Mouse (Mus musculus) layer of hippocampus, adult 11-12 months (tissue): ENCODE results near the gene Slc34a3.

ENCODE experiments used
- DNase-seq: peaks from one replicate; pipeline ENCODE4 v3.0.0; 2022; ENCODE audit warnings: low spot score

Gene Slc34a3

GRCm38 (mm10) chr2:25224766-25225752 lies 9.1 kb downstream of the Slc34a3 start:
- peak; percentile 99 for DNase-seq

DNA sequence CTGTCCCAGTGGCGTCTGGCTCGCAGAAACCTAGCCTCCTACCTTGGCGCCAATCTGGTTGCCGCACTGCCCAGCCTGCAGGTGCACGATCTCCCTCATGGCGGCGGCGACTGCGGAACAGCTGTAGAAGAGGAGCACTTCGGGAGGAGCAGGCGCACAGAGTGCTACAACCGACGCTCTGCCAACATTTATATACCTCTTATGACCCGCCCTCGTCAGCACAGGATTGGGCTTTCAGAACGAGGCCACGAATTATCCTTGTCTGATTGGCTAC lies 9.7 kb downstream of the Slc34a3 start, which contains the start of gene Tubb4b:
Gene Tubb4b, minus strand, starts transcription at position 211 of the 274 bp plus-strand sequence.
- no peak for DNase-seq

GRCm38 (mm10) chr2:25223681-25224491 lies 10.3 kb downstream of the Slc34a3 start:
- DNase-seq = peak; percentile 76

DNA sequence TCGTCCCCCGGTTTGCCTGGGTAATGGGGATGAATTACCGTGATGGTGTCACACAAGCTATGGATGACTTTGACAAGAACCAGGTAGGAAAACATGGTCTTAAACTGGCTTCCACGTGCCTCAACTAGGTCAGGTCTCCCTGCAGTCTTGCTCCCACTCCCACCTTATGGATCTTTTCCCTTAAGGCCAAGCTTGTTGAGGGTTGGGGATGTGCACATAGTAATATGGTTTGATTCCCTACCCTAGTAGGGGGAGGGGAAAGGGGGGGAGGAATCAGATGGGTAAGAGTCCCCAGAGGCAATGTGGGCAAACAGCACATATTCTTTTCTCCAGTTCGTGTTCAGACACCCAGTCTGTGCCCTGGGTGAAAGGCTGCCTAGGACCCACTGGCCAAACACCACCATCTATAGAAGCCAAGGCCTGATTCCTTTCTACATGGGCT lies 12.8 kb downstream of the Slc34a3 start:
- no peak for DNase-seq

- no peak for DNase-seq
Measured at GRCm38 (mm10) chr2:25218445-25218844, 15.7 kb downstream of the Slc34a3 start, which contains the start of gene Fam166a. Gene Fam166a, plus strand, starts transcription at chr2:25218745.

DNA sequence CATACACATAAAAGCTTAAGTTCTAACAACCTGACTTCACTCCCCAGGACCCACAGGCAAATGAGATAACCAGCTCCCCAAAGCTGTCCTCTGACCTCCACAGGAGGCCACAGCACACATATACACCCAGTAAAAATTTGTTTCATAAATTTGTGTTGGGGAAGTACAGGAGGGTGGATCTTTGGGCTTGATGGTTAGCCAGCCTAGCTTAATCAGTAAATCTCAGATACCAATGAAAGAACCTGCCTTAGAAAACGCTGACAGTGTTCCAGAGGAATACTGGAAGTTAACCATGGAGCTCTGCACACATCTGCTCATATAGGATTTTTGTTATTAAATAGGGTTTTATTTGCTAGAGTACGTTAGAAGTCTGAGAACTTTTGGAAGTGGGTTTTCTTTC lies 16.5 kb downstream of the Slc34a3 start:
- no peak for DNase-seq

- no peak for DNase-seq
Measured at GRCm38 (mm10) chr2:25214444-25214843, 19.7 kb downstream of the Slc34a3 start, which contains the start of gene Stpg3. Gene Stpg3, minus strand, starts transcription at chr2:25214637.

- DNase-seq = no peak
Measured at GRCm38 (mm10) chr2:25213266-25213865, 20.8 kb downstream of the Slc34a3 start.

DNA sequence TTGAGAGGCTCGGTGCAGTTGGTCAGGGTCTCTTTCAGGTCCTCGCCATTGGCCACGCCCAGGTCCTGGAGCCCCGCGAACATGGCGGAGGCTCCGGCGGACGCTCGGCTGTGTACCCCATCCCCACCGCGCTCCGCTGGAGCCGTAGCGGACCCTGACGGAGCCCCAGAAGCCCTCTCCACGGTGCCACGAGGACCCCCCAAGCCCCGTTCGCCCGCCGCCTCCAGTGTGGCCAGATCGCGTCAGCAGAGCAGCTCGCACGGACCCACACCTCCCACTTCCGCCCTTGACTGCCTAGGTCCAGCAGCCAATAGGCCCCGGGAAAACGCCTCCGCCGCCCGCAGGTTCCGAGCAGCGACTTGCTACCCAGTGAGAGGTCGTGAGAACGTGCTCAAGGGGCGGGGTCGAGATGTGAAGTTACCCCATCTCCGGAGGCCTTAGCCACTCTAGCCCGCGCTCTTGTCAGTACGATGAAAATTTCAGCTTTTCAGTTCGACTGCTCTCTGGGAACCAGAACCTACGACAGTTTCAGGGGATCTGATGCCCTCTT lies 23.0 kb downstream of the Slc34a3 start, which contains the start of gene Nelfb:
Gene Nelfb, minus strand, starts transcription at position 369 of the 550 bp plus-strand sequence.
- DNase-seq = peak; percentile 86

DNA sequence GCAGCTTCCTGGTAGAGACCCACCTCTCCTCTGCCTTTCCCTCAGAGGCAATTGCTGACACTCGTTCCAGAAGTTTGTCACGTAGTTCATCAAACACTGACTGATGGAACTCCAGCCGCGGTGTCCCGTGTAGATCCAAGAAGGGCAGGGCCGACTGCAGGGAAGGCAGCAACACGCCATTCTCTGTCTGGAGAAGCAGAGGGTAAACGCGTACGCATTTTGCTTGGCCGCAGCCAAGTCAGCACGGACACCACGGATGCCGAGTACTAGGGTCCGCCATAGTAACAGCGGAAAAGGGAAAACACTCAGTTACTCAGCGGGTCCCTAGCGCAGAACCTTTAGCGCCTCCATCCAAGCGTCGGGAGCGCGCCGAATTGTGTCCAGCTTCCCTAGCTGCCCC lies 23.5 kb downstream of the Slc34a3 start:
- no peak for DNase-seq

- DNase-seq = no peak
Measured at GRCm38 (mm10) chr2:25207593-25207992, 26.6 kb downstream of the Slc34a3 start.

DNA sequence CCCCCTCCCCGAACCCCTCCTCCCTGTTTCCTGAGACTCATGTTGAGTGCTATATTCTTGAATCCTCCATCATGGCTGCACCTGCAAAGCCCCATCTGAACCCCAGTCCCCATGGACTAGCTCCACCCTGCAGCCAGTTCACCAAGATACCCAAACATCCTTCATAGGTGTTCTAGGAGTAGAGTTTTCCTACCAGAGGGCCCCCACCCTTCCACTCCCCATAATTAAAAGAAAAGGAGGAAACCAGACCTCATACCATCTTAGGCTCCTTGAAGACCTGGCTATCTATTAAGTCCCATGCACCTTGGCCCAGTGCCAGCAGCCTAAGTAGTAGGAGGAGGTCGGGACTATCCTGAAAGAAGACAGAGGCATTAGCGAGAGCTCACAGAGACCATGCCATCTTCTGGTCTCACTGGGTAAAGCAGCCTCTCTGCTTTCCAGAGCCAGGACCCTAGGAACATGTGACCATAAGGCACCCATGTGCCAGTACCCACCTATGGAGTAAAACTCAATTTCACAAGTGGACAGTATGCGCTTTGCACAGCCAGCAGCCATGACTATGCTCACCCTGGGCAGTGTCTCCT lies 30.4 kb downstream of the Slc34a3 start:
- DNase-seq = no peak

DNA sequence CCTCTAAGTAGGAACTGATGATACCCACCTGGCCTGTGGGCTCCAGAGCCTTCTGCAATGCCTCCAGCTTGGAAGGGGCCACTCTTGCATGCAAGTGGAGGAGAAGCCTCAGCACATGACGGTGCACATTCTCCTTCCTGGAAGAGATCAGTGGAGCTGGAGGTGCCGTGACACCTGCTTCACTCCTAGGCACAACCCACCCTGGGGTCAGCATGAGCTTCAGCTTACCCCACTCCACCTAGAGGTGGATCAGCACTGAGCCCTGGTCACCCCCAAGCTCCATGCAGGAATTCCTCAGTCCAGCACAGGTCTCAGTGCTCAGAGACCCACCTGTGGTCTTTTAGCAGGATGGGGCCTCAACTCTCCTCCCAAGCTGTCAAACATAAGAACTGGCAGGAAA lies 33.5 kb downstream of the Slc34a3 start:
- no peak for DNase-seq

DNA sequence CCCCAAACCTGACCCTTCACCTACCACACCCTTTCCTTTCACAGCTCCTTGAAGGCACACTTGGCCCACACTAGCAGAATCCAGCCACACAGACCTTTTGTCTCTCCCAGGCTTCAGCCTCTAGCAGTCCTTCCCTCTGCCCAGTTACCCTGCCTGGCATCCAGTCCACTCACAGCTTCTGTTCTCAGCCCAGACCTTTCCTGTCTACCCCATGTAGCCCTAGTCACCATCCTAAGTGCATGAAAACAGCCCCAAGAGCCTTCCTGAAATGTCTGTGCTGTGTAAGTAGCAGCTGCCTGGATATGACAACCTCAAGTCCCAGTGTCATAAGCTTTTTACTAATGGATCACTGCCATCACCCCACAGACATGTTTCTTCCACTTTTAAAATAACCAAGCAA lies 36.2 kb downstream of the Slc34a3 start:
- no peak for DNase-seq

DNA sequence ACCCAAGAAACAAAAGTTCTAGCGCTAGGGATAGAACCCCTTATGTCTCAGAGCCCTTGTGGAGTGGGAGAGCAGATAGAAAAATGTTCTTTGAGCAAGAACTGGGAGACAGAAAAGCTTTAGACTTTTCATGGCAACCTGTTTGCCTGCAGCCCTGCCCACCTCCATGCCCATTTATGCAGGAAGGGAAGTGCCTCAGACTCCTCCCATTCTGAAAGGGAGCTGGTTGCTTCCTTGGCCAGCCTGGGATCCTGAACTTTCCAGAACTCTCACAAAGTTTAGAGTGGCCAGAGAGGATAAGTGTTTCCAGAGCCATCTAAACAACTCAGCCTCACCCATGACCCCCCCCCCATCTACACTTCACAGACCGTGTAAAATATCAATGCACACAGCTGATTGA lies 37.0 kb downstream of the Slc34a3 start:
- DNase-seq = no peak

DNA sequence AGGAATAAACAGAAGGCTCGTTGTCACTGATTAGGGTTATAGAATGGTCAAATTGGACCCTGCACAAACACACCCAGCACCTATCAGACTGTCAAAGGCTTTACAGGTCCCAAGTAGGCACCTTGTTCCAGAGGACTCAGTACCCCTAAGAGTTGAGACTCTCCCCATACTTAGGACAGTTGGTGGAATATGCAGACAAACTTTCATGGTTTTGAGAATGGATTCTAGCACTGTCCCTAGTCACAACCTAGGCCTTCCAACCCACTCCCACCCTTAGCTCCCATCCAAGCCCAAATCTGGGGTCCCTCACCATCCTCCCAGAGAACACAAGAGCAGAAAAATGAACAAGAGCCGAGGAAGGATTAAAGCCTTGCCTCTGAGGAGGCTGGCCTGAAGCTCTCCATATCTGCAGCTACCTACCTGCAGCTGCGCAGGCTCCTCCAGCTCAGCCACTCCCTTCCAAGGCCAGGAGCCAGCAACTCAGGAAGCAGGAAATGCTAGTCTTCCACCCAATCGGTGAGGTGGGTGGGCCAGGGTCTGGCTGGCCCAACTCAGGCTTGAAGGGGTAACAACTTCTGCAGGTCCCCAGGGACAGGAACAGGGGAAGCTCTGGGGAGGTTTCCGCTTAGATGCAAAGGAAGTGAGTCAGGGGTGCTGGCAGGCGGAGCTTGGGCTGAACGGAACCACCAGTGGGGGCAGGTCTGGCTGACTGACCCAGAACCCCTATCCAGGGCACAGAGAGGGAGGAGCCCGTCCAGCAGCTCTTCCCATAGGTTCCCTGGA lies 37.8 kb downstream of the Slc34a3 start, which contains the start of gene Tor4a:
Gene Tor4a, minus strand, starts transcription at position 715 of the 783 bp plus-strand sequence.
- DNase-seq = peak; percentile 49

DNA sequence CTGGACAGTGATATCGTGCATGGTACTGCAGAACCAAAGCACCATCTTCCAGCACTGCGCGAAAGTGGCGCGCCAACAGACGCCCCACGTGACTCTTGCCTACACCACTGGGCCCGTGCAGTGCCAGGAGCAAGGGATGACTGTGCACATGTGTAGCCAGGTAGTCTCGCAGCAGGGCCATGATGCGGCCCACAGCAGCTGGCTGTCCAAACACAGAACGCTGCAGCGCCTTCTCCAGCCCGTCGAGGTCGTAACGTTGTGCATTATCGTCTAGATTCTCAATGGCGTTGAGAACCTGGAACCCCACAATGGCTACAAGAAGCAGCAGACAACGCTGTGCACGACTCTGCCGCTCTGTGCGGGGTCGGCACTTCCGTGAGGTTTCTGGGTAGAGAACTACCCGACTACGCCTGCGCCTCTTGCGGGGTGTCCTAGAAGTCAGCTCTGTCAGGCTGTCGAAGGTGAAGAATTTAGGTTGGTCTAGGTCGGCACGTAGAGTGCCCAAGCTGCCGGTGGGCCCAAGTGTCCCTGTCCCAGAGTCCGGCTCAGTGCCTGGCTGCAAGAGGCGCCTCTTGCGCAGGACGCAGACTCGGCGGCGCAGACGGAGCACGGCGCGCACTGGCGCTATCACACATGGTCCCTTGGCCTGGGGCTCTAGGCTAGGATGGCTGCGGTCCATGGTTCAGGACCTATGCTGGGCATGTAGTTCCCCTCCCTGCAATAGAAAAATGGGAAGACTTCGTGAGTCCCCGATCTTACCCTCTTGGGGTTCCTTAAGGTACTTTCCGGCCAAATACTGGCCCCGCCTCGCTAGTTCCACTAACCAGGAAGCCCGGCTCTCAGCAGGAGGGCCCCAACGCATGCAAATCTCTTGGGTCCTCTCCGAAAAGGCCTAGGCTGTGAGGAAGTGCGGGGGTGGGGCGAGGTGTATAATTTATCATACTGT lies 38.7 kb downstream of the Slc34a3 start:
- no peak for DNase-seq

DNA sequence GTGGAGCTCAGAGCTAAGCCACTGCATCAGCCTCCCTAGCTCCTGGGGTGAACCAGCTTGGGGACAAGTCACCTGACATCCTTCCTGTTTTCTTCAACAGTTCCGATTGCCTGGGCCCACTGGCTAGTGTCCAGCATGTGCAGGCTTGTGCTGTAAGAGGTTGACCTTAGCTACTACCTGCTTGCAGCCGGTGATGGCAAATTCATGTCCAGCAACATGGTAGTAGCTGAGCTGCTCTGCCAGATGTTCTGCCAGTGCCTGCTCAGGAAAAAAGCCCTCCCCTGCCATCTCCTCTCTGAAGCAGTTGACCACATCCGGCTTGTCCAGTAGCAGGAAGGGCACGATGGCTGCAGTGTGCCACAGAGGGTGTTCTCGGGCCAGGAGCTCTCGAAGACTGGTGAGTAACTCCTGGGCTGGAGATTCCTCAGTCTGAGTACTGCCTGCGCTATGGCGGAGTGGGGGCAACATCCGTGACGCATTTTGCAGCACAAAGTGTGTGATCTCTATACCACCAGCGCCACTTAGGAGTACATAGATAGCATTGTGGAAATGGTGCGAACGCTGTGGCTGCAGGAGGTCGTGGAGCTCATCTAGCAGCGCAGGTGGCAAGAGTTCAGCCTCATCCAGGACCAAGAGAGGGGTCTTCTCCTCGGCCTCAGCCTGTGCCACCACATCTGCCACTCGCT lies 39.5 kb downstream of the Slc34a3 start:
- no peak for DNase-seq

GRCm38 (mm10) chr2:25194006-25194405 lies 40.2 kb downstream of the Slc34a3 start:
- no peak for DNase-seq
